Mouse (Mus musculus) liver, embryonic 14.5 days (tissue): ENCODE data around the gene Gm49380.

Experiments
- CTCF ChIP-seq: IDR thresholded peaks from 2 replicates; pipeline ENCODE4 v1.5.1; 2016; ENCODE audit warnings: antibody characterized with exemption, low read depth, control low read depth
- EP300 ChIP-seq: IDR thresholded peaks from 2 replicates; pipeline ENCODE4 v1.6.1; 2016; ENCODE audit warnings: antibody characterized with exemption, low read depth

DNA sequence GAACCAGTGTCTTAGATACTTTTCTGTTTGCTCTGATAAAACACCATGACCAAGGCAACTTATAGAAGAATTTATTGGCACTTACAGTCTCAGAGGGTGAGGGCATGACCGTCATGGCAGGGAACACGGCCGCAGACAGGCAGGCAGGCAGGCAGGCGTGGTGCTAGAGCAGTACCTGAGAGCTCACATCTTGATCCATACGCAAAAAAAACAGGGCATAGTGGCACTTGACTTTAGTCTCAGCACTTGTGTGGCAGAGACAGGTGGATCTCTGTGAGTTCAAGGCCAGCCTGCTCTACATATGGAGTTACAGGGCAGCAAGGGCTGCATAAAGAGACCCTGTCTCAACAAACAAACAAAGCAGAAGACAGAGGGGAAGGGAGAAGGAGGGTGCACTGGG is 80.0 kb downstream of the Gm49380 start:
- TF ChIP-seq CTCF = no peak
- TF ChIP-seq EP300 = no peak
